Mouse (Mus musculus): ENCODE measurements around the gene Galm.

Gene Galm

DNA sequence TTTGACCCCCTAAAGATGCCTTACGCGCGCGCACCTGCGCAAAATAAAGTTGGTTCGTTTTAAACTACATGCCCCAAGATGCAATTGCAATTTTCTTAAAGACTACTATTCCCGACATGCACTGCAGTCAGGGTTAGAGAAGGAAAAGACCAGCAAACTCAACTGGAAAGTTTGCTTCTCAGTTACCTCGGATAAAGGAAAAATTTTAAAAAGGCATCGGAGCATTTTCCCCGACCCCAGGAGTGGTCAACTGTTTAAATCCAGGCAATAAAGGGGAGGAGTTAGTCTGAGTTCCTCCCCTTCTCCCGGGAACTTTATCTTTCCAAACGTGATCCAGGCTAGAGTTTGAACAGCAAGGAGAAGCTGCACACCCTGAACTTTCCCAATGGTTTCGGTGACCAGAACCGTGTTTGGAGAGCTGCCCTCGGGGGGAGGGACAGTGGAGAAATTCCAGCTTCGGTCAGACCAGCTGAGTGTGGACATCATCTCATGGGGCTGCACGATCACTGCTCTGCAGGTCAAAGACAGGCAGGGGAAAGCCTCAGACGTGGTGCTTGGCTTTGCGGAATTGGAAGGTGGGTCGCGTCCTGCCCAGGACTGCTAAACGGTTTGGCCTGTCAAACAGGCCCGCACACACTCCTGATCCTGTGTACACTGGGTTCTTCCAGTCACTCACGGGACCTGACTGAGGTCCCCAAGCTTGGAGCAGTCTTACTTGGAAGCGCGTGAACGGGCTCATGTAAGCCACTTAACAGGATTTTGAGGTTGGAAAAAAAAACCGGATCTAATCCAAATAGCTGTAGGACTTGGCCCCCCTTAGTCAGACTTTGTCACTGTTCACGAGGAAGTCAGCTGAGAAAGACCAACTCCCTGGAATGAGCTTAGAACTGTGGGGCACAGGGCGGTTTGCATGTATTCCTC lies at the start of gene Galm:
Gene Galm (plus strand): TSS at position 141 of the 921 bp plus-strand sequence.
- peak in 1 of 2 experiments; percentile 50 for DNase-seq (ENCODE audit: low spot score in 2 of 2)

DNA sequence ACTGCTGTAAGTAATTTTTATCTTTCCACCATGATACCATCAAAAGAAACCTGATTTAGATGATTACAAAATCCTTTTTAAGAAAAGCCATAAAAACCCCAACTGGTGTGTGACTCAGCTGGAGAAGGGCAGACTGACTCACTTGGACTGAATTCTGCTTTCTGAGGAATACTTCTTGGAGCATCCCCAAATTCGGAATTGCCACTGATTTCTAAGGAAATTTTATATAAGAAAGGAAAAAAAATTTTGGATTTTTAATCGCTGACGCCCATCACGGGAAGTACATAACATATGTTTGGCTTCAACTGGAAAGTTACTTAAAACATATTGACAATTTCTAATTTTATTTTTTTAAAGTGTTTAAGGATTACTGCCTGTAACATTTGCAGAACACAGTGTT lies 48.5 kb upstream of the Galm start:
- peak; percentile 32 to 54 for DNase-seq (ENCODE audit: low spot score in 2 of 2)

DNA sequence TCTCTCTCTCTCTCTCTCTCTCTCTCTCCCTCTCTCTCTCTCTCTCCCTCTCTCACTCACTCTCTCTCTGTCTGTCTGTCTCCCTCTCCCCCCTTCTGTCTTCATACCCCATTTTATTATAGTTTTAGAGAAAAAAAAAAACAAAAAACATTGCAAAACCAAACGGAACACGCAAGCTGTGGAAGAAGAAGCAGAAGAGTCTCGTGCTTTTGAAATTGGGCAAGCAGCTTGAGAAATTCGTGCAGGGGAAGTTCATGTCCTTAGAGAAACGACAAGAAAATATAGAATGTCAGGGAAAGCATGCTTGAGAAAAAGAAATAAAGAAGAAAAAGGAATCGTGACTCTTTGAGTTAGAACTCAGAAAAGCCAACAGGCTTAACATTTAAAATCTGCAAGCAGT lies 44.0 kb upstream of the Galm start:
- no peak for DNase-seq (ENCODE audit: low spot score in 2 of 2)

DNA sequence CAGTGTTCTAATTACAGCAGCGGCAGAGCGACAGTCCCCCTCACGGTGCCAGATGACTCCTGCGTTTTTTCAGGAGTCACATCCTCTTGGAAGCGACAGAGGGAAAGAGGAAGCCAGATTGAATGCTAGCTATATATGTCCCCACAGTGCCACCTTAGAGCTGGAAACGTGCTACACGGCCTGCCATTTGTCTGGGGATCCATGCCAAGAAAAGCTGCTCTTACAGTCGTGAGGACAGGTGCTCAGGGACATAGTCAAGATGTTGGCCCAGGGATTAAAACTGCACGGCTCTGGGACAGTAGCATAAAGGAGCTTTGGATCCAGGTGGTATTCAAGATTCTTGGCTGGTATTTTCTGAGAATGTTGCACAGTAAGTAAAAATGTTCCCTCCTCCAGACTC lies 42.8 kb upstream of the Galm start:
- peak; percentile 44 to 80 for DNase-seq (ENCODE audit: low spot score in 2 of 2)

DNA sequence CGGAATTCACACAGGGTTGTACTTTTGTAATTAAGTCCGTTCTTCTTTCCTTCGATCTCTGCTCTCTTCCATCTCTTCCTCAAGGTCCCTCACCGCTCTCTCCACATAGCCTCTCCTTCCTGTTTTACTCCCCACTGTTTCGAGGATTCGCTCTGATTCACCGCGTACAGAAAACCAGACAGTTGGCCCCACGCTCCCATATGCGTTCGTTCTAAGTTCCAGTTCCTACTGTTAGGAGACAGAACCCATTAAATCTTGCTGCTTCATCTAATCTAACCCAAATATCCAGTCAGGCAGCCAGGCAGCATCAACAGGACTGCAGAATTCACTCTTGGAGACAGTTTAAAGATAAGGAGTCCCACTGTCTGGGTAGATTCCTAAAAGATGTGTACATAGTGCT lies 40.7 kb upstream of the Galm start:
- DNase-seq (ENCODE audit: low spot score in 2 of 2), result no peak

DNA sequence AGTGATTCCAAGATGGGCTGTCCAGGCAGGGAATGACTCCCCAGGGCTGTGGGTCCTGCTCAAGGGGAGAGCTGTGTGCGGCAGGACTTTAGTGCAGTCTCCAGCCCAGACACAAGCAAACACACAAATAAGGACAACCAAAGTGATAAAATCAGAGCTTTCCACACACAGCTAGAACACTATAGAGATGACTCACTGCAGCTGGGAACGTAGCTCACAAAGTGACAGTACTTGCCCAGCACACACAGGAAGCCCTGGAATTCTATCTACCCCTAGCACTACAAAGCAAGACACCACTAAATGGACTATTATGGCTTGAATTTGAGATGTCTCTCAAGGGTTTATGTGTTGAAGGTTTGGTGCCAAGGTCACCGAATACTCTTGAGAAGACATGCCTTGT lies 39.1 kb upstream of the Galm start:
- DNase-seq (ENCODE audit: low spot score in 2 of 2), result no peak

DNA sequence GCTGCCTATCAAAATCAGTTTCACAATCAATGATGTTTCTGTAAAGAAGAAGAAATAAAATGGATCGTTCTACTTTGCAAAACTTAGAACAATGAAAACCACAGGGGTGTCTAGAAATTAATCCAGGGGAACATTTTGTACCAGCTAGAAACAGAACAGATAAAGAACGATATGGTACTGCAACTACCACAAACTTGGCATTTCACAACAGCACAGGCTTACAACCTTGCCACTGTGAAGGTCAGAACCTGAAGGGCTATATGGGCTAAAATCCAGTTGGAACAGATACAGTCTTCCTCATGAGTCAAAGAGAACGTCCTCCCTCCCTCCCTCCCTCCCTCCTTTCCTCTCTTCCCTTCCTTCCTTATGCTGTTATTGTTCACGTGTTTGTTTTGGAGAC lies 36.7 kb upstream of the Galm start:
- DNase-seq (ENCODE audit: low spot score in 2 of 2), result no peak

DNA sequence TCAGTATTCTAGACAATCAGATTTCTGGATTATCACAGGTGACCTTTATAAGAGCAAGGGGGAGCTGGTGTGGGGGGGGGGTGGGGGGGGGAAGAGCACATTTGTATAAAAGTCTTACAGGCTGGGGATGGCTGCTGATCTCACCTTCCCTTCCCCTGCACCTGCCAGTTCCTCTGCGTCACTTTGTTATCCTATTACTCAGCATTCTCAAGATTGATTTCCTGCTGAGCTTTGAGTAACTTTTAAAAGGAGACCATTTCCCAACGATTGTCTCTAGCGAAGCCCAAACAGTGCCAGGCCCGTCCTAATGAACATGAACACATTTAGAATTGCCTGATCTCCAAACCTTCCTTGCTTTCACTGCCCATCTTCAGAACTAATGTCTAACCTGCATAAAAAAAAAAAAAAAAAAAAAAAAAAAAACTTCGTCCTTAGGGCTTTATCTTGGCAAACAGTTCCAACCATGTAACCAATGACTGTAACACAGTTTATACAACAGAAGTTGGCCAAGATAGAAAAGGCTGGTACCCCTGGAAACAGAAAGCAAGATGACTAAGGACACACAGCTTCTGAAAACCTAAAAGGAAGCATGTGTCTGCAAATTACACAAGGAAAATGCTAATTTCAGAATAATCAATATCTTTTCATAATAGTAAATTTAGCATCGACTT lies 35.3 kb upstream of the Galm start:
- no peak for DNase-seq (ENCODE audit: low spot score in 2 of 2)

DNA sequence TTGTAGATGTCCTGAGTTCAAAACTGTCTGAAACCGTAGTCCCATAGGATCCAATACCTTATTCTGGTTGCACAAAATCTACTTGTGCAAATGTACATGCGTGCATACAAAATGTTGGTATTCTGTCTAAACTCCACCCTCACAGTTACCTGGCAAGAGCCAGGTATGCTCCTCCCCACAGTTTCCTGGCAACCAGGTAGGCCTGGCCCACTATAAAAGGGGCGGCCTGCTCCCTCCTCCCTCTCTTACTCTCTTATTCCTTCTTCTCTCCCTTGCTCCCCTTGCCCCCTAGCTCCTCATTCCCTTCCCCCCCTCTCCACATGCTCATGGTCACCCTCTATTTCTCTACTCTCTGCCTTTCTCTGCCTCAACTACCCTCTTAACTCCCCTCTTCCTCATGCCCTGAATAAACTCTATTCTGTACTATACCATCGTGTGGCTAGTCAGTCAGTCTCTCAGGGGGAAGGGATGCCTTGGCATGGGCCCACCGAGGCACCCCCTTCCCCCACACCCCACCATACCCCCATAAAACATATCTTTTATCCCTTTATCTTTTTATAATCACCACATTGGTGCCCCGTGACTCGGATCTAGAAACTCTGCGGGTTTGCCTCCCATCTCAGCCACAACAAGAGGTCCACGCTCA lies 31.9 kb upstream of the Galm start:
- DNase-seq (ENCODE audit: low spot score in 2 of 2), result no peak

DNA sequence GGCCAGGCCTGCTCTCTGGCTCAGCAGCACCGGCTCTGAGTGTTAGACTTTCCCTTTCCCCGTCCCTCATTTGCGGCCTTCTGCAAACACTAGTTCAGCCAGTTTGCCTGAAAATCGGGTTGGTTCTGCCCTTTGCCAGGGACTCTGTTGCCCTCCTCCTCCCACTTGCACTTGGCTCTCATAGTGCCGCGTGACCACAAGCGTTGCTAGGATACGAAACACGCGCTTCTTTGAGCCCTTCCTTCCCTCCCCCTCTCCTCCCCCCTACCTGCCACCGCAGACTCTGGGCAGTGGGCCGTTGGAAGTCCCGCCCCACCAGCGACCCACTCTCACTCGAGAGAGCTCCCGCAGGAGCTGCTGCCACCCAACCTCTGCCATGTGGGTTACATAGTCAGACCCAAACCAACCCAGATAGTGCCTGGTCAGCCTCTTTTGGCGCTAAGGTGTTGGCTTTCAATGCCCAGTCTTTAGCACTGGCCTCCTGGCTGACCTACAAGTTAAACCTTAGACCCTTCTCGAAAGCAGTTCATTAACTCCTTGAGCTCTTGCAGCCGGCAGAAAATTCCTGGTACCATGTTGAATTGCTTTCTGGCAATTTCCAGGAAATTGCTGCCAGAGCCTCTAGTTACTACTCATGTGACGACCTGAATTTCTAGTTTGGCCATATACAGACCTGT lies 31.1 kb upstream of the Galm start:
- peak in 1 of 2 experiments; percentile 49 for DNase-seq (ENCODE audit: low spot score in 2 of 2)

DNA sequence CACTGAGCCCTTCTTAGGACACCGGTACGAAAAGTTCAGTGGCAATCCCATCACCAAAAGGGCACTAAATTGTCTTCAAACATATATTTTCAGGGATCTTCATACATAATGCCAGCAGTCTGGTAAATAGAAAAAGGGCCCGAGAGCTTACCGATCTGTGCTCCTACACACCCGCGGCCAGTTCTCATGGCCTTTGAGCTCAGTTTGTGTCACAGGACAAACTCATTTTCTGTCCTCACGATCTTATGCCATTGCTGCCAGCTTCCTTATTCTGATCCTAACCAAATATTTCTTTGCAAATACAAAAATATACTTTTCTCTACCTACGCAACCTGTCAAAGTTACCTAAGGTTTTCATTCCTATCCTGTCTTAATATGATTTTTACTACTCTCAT lies 30.6 kb upstream of the Galm start:
- DNase-seq (ENCODE audit: low spot score in 2 of 2), result no peak

DNA sequence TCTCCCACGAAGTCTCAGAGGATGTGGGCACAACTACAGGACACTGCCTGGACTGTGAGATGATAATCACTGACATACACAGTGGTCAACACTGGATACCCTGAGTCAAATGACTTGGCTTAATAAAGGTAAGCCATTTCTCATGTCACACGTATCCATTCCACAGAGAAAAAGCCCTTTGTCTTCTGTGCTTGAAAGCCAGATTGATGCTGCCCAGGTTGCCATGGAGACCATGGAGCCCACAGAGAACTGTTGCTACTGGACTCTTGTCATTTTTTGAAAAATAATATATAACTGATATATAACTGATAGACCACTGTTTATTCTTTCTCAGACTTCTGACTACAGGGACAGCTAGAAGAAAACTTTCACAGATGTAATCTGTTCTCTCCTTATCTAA lies 30.1 kb upstream of the Galm start:
- no peak for DNase-seq (ENCODE audit: low spot score in 2 of 2)

DNA sequence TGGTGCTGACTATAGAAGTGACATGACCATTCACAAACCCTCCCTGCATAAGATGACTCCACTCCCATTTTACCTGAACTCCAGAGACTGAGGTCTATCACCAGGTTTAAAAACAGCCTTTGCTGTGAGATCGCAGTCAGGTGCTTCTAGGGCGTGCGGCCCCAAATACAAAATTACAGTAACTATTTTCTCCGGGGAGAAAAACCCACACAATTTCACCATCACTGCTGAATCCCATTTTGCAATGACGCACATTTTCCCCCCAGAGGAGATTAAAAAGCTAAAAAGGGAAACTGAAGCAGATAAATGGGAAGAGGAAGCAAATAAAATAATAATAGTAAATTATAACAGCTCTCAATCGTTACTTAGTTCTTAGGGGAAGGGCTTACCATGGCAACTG lies 27.4 kb upstream of the Galm start:
- no peak for DNase-seq (ENCODE audit: low spot score in 2 of 2)

DNA sequence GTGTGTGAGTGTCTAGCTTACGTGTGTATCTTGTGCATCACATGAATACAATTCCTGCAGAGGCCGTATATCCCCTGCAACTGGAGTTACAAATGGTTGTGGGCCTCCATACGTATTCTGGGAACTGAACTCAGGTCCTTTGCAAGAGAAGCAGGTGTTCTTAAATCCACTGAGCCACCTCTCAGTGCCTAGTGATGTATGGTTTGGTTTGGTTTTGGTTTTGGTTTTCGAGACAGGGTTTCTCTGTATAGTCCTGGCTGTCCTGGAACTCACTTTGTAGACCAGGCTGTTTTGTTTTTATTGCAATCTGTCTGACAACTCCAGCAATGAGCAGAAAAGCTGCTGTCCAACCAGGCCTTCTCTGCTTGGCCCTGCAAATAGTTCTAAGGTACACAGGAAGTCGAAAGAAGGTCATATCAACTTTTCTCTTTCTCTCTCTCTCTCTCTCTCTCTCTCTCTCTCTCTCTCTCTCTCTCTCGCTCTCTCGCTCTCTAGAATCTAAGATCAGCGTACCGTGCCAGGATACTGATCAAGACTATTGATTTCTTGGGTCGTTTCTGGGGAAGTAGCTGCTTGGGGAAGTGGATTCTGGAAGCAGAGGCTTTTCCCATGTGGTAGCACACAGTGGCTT lies 21.8 kb upstream of the Galm start:
- no peak for DNase-seq (ENCODE audit: low spot score in 2 of 2)

DNA sequence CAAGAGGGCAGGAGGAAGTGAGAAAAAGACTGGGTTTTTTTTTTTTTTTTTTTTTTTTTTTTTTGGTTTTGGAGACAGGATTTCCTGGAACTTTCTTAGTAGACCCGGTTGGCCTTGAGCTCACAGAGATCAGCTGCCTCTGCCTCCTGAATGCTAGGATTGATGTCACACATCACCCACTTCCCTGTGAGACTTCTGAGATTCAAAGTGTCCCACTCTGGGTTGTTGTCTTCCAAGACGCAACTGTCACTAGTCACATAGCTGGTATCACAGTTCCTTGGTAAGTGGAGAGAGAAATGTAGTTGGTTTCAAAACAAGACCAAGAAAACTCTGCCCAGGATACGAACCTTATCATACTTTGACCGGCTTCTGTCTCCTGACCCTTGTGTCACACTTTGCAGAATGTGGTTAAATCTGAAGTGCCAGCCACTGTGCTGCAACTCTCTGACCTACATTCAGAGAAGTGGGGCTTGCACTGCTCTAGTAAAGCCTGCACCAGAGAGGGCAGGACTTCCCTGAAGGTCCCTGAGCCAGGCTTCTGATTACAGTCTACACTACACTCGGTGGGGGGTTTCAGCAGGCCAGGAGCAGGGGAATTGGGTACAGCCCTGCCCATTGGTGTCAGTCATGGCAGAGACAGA lies 14.5 kb upstream of the Galm start:
- no peak for DNase-seq (ENCODE audit: low spot score in 2 of 2)

DNA sequence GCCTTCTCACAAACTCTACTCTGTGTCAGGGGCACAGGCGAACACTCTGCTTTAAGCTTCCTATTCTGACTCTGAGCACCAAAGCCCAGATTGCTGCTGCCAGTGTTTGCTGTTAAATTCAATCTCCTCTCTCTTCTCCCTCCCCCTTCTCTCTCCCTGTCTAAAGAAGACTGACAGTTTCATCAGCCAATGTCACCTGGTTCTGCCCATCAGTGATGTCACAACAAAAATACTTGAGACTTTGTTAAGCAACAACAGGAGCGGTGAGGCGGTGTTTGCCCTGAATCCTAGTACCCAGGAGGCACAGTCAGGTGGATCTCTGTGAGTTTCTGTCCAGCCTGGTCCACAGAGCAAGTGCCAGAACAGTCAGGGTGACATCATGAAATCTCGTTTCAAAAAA lies 13.8 kb upstream of the Galm start:
- DNase-seq (ENCODE audit: low spot score in 2 of 2), result no peak

DNA sequence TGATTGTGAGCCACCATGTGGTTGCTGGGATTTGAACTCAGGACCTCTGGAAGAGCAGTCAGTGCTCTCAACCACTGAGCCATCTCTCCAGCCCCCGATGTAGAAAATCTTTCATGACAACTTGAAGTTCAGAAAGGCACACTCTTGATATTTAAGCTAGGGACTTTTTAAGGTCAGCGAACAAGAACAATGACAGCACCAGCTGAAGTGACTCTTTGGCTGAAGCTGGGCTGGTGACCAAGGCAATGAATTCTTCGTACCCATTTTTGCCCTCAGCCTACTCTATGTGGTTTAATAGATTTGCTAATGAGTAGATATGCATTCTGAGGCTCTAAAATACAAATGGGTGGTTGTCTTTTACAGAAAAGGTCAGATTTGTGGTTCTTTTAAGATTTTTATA lies 6.9 kb upstream of the Galm start:
- DNase-seq (ENCODE audit: low spot score in 2 of 2), result no peak

DNA sequence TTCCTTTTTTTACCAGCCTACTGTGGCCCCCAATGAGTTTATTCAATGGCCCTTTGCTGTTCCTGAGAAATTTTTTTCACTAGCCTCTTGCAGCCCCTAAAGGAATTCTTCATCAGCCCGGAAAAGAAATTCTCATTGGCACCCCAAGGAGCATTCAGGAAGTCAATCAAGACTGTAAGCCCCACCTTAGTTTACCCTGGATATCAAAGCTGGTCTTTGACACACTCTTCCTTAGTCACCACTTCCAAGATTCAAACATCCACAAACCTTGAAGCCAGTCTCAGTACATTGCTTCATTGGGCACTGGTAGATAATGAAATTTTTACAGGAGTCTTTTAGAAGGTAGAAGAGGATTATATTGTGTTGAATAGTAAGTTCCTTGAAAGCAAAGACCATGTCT lies 5.4 kb upstream of the Galm start:
- DNase-seq (ENCODE audit: low spot score in 2 of 2), result no peak

DNA sequence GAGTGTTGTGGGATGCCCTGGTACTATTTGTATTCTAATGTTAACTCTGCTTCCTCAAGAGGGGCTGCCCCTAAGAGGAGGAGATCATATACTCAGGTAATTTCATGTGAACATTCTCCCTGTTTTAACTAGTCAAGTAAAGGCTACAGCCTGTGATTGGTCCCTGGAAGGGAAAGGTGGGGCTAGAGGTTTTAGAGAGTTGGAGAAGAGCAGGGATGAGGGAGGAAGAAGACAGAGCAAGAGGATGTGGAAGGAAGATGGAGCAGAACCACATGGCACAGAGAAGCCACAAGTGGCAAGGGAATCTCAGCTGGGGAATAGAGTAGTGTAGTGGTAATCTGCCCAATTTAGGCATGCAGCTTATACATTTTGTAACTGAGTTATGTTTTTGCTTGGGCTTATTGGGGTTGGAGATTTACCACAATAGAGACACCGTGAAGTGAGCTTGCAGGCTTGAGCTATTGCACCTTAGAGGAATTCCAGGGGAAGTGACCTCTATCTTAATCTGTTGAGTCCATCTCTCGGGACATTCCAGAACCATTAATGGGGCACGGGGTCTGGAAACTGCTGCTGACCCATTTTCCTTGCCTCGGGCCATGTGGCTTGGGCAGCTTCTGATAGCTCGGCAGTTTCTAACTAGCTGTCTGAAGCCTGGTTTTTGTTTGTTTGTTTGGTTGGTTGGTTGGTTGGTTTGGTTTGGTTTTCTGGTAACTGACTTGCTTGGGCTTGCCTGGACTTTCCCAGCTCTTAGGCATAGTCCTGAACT lies 2.1 kb upstream of the Galm start:
- no peak for DNase-seq (ENCODE audit: low spot score in 2 of 2)

DNA sequence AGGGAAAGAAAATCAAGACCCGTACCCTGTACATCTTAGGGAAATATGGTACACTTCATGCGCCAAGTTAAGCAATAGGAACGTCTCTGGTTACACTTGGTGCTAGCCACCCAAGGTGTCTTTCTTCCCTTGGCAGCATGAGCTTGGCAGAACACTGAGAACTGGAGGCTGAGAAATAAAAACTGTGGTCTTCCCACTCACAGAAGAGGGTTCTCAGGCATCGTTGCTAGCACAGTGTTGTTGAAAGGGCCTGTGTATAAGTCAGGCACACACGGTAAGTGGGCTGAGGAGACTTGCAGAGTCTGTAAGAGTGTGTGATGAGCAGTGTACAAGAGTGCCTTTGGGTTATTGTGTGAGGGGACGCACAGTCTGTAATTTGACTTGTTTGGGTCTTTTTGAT lies 1.1 kb upstream of the Galm start:
- DNase-seq (ENCODE audit: low spot score in 2 of 2), result peak; percentile 23 to 39
